Mouse (Mus musculus) left cerebral cortex, postnatal 36 days (tissue): Measurements from ENCODE around the gene Clec16a. TPM values are rescaled to one million over a fixed set of nuclear protein-coding genes. Genes with fewer than 3 reads are reported as not detected.

Source experiments
- DNase-seq, 2 experiments: peaks; one replicate each; pipeline ENCODE4 v3.0.0; 2021 to 2022; ENCODE audit warnings: low spot score in 2 of 2, mixed read lengths in 1 of 2
- intact Hi-C: fragments of 180-260 bp; cut with DNase I; formaldehyde crosslinking; loops from one replicate; pipeline ENCODE4 v1.15.1; 2025
- total RNA-seq, 2 experiments: library from RNA; stranded (reverse); gene quantifications; 2 replicates each; pipeline ENCODE4 v1.2.3; 2021

Gene Clec16a
- total RNA-seq, 2 experiments from 2014 or later: 92.4 to 97.8 TPM

- intact Hi-C loops: no loop called here
- no peak for DNase-seq
Observed at GRCm38 (mm10) chr16:10528382-10528781, 16.8 kb upstream of the Clec16a start.

GRCm38 (mm10) chr16:10530179-10530578 lies 15.0 kb upstream of the Clec16a start:
- DNase-seq: no peak
- intact Hi-C loops: no loop called here

- intact Hi-C loops: no loop called here
- no peak for DNase-seq
Observed at GRCm38 (mm10) chr16:10533781-10534180, 11.4 kb upstream of the Clec16a start.

- DNase-seq: no peak
- intact Hi-C loops: no loop called here
Observed at GRCm38 (mm10) chr16:10534567-10534966, 10.6 kb upstream of the Clec16a start.

GRCm38 (mm10) chr16:10536323-10536722 lies 8.8 kb upstream of the Clec16a start:
- no peak for DNase-seq
- intact Hi-C loops: no loop called here

- DNase-seq: no peak
- intact Hi-C loops: no loop called here
Observed at GRCm38 (mm10) chr16:10536961-10537360, 8.2 kb upstream of the Clec16a start.

GRCm38 (mm10) chr16:10540763-10541597 lies 4.2 kb upstream of the Clec16a start:
- intact Hi-C loops: no loop called here
- no peak for DNase-seq

- DNase-seq: no peak
Observed at GRCm38 (mm10) chr16:10541598-10541930, 3.6 kb upstream of the Clec16a start.

GRCm38 (mm10) chr16:10542266-10542665 lies 2.9 kb upstream of the Clec16a start:
- intact Hi-C loops: no loop called here
- DNase-seq: no peak

More at GRCm38 (mm10) chr16:10541598-10541930, 3.6 kb upstream of the Clec16a start:
- intact Hi-C loops: no loop called here

GRCm38 (mm10) chr16:10542698-10543365 lies 2.3 kb upstream of the Clec16a start, which contains the start of gene Dexi:
Dexi (minus strand) TSS chr16:10543054.
- peak; percentile 95 for DNase-seq
- intact Hi-C loops: no loop called here

- intact Hi-C loops: no loop called here
- DNase-seq: no peak
Observed at GRCm38 (mm10) chr16:10546865-10547264, 1.7 kb downstream of the Clec16a start.

GRCm38 (mm10) chr16:10548938-10549337 lies 3.8 kb downstream of the Clec16a start:
- intact Hi-C loops: no loop called here
- no peak for DNase-seq

GRCm38 (mm10) chr16:10549600-10549999 lies 4.5 kb downstream of the Clec16a start:
- DNase-seq: no peak
- intact Hi-C loops: no loop called here

- intact Hi-C loops: no loop called here
- no peak for DNase-seq
Observed at GRCm38 (mm10) chr16:10551592-10551991, 6.5 kb downstream of the Clec16a start.

GRCm38 (mm10) chr16:10553858-10554257 lies 8.7 kb downstream of the Clec16a start:
- no peak for DNase-seq
- intact Hi-C loops: no loop called here

- intact Hi-C loops: no loop called here
- DNase-seq: no peak
Observed at GRCm38 (mm10) chr16:10559991-10560390, 14.9 kb downstream of the Clec16a start.

GRCm38 (mm10) chr16:10565278-10565885 lies 20.2 kb downstream of the Clec16a start:
- peak; percentile 54 to 64 for DNase-seq
- intact Hi-C loops: loop anchor here (2.0 kb wide), 1 partner anchor 303 kb away; no protein-coding TSS in a partner anchor

GRCm38 (mm10) chr16:10567153-10567552 lies 22.0 kb downstream of the Clec16a start:
- intact Hi-C loops: no loop called here
- no peak for DNase-seq

GRCm38 (mm10) chr16:10569809-10570395 lies 24.8 kb downstream of the Clec16a start:
- intact Hi-C loops: loop anchor here (2.0 to 5.0 kb wide), 3 partner anchors 215 to 301 kb away; partner anchors contain the start of gene Socs1
- no peak for DNase-seq

- DNase-seq: peak in 1 of 2 experiments; percentile 60
- intact Hi-C loops: loop anchor here (2.0 to 5.0 kb wide), 3 partner anchors 214 to 300 kb away; partner anchors contain the start of gene Socs1
Observed at GRCm38 (mm10) chr16:10570708-10571107, 25.6 kb downstream of the Clec16a start.
